Mouse (Mus musculus) gastrocnemius, adult 2 months (tissue): ENCODE measurements around the gene Inpp4b. TPM values are rescaled to one million over a fixed set of nuclear protein-coding genes. Genes with fewer than 3 reads are reported as not detected.
"Not testable (repeated sequence)": the region's sequence is repeated elsewhere in the genome, so short reads cannot be mapped to it uniquely, and the experiment has no call there.

Experiments
- DNase-seq: peaks from one replicate; pipeline ENCODE4 v3.0.0; 2022
- H3K27ac ChIP-seq: fragments of 200-600 bp; 2 replicates; pipeline ENCODE4 v1.8.1; 2022; ENCODE audit warnings: mild to moderate bottlenecking
- H3K4me3 ChIP-seq: fragments of 200-600 bp; 2 replicates; pipeline ENCODE4 v1.8.1; 2022; ENCODE audit warnings: mild to moderate bottlenecking, moderate library complexity
- CTCF ChIP-seq: fragments of 200-600 bp; IDR thresholded peaks from 2 replicates; pipeline ENCODE4 v1.8.1; 2022; ENCODE audit warnings: antibody characterized with exemption, mild to moderate bottlenecking, moderate library complexity
- intact Hi-C: fragments of 180-260 bp; cut with DNase I; formaldehyde crosslinking; loops from one replicate; pipeline ENCODE4 v1.15.1; 2025
- total RNA-seq, 2 experiments: library from RNA; stranded (reverse); gene quantifications; 2 replicates each; pipeline ENCODE4 v1.2.3; 2021

Inpp4b gene
- total RNA-seq, 2 experiments from 2014 or later = 14.6 to 36.1 TPM

GRCm38 (mm10) chr8:81985128-81985665, 642.8 kb downstream of the Inpp4b start:
- no peak for TF ChIP-seq CTCF
- intact Hi-C loops = no loop called here
- no peak for DNase-seq
- no peak overlapping the region for H3K4me3 ChIP-seq
- H3K27ac ChIP-seq = no peak overlapping the region

GRCm38 (mm10) chr8:81992966-81993365, 650.6 kb downstream of the Inpp4b start:
- no peak for DNase-seq

GRCm38 (mm10) chr8:81996239-81996638, 653.9 kb downstream of the Inpp4b start:
- intact Hi-C loops = no loop called here
- TF ChIP-seq CTCF = no peak
- DNase-seq = no peak
- Histone ChIP-seq H3K27ac (no peak overlapping the region), H3K4me3 (no peak overlapping the region)

More at GRCm38 (mm10) chr8:81992966-81993365, 650.6 kb downstream of the Inpp4b start:
- intact Hi-C loops = no loop called here
- no peak for TF ChIP-seq CTCF
- Histone ChIP-seq H3K4me3 (no peak overlapping the region), H3K27ac (no peak overlapping the region)

GRCm38 (mm10) chr8:81996823-81997222, 654.5 kb downstream of the Inpp4b start:
- no peak for TF ChIP-seq CTCF
- no peak for DNase-seq
- Histone ChIP-seq H3K4me3 (no peak overlapping the region), H3K27ac (no peak overlapping the region)
- intact Hi-C loops = no loop called here

DNA sequence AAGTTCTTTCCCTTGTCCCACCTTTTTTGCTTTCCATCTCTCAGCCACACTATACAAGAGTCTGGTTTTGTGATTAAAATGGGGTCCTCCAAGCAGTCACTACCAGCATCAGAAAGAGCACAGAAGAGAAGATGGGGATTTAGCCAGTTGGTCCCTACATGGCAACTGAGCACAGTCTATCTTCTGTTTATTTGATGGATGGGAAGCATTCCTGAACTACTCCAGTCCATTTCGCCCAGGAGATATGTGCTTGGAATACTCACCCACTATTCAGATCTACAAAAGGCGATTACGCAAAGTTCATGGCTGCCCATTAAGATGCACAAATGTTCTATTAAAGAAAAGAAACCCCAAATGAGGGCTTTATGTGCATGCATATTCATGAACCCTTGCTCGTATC, 661.8 kb downstream of the Inpp4b start:
- Histone ChIP-seq H3K4me3 (no peak overlapping the region), H3K27ac (no peak overlapping the region)
- intact Hi-C loops = no loop called here
- no peak for TF ChIP-seq CTCF
- no peak for DNase-seq

DNA sequence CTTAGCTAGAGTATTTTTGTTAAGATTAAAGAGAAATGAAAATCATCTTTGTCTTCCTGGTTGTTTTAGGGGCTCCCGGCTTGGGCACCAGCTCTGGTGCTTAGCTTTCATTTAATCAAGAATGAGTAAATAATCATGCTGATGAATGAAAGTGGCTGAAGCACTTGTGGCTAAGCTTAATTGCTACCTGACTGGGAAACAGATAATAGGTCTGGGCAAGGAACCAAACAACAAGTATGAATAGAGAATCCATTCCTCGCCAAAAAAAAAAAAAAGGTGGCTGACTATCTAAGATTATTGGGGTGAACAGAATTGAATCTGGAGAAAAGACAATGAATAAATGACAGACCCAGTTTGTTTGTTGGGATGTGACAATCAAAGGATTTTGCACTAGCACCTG, 663.1 kb downstream of the Inpp4b start:
- DNase-seq = no peak
- intact Hi-C loops = no loop called here
- no peak for TF ChIP-seq CTCF
- H3K27ac ChIP-seq = no peak overlapping the region
- no peak overlapping the region for H3K4me3 ChIP-seq

DNA sequence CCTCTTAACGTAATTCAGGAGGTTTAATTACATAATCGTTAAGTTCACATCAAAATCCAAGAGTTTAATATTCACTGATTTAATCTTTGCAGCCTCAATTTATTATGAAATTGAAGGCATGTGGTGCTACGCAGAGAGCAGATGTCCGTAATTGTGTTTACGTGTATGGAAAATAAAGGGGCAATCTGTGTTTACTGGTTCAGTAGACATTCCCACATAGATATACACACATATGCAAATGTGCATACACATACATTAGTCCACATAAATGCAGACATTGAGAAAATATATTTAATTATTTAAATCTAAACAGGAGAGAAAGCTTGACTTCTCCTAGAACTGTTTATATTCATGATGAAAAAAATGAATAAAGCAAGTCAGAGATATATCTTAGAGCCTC, 675.4 kb downstream of the Inpp4b start:
- TF ChIP-seq CTCF = no peak
- intact Hi-C loops = no loop called here
- H3K4me3 ChIP-seq = no peak overlapping the region

DNA sequence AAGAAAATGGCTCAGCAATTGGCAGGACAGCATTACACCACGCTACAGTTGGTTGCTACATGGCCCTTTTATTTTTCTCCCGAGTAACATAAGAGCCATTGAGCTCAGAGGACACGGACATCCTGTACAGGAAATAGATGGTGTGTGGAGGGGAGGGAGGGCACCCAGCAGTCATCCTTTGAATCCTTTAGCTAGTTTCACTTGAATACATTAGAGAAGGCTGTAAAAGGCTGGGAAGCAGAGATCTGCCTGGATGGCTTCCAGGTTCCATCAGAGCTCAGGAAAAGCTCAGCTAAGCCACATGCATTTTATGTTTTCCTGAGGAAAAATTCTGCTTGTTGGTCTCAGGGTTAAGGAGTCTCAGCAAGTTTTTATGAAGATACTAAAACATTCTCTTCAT, 685.0 kb downstream of the Inpp4b start:
- intact Hi-C loops = loop anchor here (5.0 kb wide), 1 partner anchor 680 kb away; no protein-coding TSS in a partner anchor
- no peak overlapping the region for H3K4me3 ChIP-seq
- DNase-seq = no peak
- TF ChIP-seq CTCF = no peak
- no peak overlapping the region for H3K27ac ChIP-seq

More for the DNA sequence above, 675.4 kb downstream of the Inpp4b start:
- H3K27ac ChIP-seq = no peak overlapping the region
- DNase-seq = no peak

GRCm38 (mm10) chr8:82028896-82029295, 686.5 kb downstream of the Inpp4b start:
- intact Hi-C loops = loop anchor here (5.0 kb wide), 1 partner anchor 682 kb away; no protein-coding TSS in a partner anchor
- Histone ChIP-seq H3K4me3 (no peak overlapping the region), H3K27ac (no peak overlapping the region)
- TF ChIP-seq CTCF = peak; percentile 63
- DNase-seq = no peak

DNA sequence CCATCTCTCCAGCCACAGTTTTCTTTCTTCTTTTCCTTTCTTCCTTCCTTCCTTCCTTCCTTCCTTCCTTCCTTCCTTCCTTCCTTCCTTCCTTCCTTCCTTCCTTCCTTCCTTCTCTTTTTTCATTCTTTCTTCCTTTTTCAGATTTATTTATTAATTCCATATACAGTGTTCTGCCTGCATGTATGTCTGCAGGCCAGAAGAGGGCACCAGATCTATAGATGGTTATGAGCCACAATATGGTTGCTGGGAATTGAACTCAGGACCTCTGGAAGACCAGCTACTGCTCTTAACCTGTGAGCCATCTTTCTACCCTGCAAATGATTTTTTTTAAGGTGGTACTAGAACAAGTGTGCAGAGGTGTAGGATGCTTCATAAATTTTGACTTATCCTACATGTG, 689.7 kb downstream of the Inpp4b start:
- TF ChIP-seq CTCF = peak; percentile 39; the same call in 1 of the 2 replicates
- H3K27ac ChIP-seq, DNase-seq, H3K4me3 ChIP-seq: not testable (repeated sequence)
- intact Hi-C loops = loop anchor here (5.0 kb wide), 1 partner anchor 710 kb away; no protein-coding TSS in a partner anchor

- no peak for DNase-seq
- intact Hi-C loops = no loop called here
- H3K4me3 ChIP-seq = no peak overlapping the region
- TF ChIP-seq CTCF = no peak
- no peak overlapping the region for H3K27ac ChIP-seq
These were observed 711.7 kb downstream of the Inpp4b start for GRCm38 (mm10) chr8:82054030-82054429.

DNA sequence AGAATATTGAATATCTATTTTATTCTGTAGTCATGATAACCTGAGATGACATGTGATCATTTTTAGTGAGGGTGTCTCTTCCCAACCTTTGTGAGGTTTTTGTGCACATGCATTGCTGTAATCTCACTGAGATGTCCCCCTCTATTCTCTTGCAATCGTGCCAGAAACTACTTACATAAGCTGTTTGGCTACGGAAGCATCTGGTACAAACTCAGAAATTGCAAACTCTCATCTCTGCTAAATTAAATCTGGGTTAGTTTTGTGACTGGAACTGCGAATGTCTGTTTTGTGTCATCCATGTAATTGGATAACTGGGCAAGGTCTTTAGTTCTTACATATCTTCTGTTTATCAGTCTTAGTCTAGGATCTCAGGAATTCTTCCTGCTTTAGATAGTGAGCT, 725.3 kb downstream of the Inpp4b start:
- no peak for DNase-seq
- intact Hi-C loops = no loop called here
- TF ChIP-seq CTCF = no peak
- Histone ChIP-seq H3K4me3 (no peak overlapping the region), H3K27ac (no peak overlapping the region)

DNA sequence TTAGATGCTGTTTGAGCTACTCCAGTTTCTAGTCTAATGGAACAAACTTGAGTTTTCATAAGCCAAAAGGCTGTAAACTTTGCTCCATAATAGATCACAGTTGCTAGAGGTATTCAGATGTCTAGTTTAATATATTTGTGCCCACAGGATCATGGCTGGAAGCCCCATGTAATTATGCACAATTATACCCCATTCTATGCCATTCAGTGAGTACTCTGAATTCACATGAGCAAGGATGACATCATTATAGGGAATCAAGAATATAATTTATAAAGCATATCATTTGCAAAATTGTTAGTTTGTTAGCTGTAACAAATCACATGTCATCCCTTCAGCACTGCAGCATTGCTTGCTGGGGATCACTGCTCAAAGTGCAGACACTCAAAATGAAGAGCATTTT, 736.9 kb downstream of the Inpp4b start:
- Histone ChIP-seq H3K27ac (no peak overlapping the region), H3K4me3 (no peak overlapping the region)
- DNase-seq = no peak
- intact Hi-C loops = no loop called here
- no peak for TF ChIP-seq CTCF

GRCm38 (mm10) chr8:82086631-82087030, 744.3 kb downstream of the Inpp4b start:
- H3K4me3 ChIP-seq, intact Hi-C loops, DNase-seq, H3K27ac ChIP-seq: not testable (repeated sequence)
